Mouse (Mus musculus) C2C12 (cell line): ENCODE data around the gene Gabrp.

Source experiments
- CTCF ChIP-seq: IDR thresholded peaks from one replicate; pipeline ENCODE4 v1.5.1; 2011; ENCODE audit not compliant: control insufficient read depth, insufficient read depth, insufficient read length
- USF1 ChIP-seq: IDR thresholded peaks from one replicate; pipeline ENCODE4 v1.6.1; 2011; ENCODE audit warnings: low read depth, mild to moderate bottlenecking, control low read depth, moderate library complexity

DNA sequence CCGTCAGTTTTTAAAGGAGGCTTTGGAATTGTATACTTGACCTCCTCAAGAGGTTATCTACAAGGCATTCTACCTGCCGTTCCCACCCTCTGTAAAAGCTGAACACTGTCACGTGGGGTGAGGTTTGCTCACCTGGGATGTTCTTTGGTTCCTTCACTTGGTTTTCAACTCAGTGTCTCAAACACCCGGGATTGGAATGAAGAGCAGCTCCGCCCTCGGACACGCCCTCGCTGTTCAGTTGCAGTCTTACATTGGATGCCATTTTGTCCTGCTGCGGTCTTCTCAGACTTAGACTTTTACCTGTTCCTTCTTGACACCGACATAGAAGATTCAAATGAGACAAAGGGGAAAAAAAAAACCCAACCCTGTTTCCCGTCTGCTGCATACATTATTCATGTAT lies 34.6 kb downstream of the Gabrp start:
- TF ChIP-seq CTCF = no peak
- no peak for TF ChIP-seq USF1
